Mouse (Mus musculus): ENCODE measurements around the gene Keap1. TPM values are rescaled to one million over a fixed set of nuclear protein-coding genes. Genes with fewer than 3 reads are reported as not detected.

Keap1 gene
- polyA plus RNA-seq, 1 experiment from 2014 or later: 49.6 TPM

DNA sequence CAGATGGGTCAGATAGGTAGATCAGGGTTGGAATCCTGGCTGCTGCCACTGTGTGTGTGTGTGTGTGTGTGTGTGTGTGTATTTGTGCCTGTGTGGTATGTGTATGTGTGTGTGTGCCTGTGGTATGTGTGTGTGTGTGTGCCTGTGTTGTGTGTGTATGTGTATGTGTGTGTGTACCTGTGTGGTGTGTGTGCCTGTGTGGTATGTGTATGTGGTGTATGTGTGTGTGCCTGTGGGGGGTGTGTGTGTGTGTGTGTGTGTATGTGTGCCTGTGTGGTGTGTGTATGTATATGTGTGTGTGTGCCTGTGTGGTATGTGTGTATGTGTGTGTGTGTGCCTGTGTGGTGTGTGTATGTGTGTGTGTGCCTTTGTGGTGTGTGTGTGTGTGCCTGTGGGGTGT lies 15.5 kb upstream of the Keap1 start:
- Histone ChIP-seq H3K4me3 (no peak overlapping the region), H3K9me3 (no peaks in the 10 kb centered on the region), H3K27ac (replicated peaks) (no peak overlapping the region), H3K27me3 (replicated peaks; ENCODE audit: low read depth, poor library complexity, severe bottlenecking) (peaks cover 36% of the 10 kb centered on the region), H3K36me3 (replicated peaks) (no peaks in the 10 kb centered on the region), H3K4me1 (peaks cover 8% of the 10 kb centered on the region; the same call in 1 of the 2 replicates)
- no peak for DNase-seq (ENCODE audit: low spot score)

- 66% methylated on average over 13 of the region's 13 CpGs for WGBS
Measured at GRCm38 (mm10) chr9:21251116-21251735, 12.1 kb upstream of the Keap1 start.

DNA sequence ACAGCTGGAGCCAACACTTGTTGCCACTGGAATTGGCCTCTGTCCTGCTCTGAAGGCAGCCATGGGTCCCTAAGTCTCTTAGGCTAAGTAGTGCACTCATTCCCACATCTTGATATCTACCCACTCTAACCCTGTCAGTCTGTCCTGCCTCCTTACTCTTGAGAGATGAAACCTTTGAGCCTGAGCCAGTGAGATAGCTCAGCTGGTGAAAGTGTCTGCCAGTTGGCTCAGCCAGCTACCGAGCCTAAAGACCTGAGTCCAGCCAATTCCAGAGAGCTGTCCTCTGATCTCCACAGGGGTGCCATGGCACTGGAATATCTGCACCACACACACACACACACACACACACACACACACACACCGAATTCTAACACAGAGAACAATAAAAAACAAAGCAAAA lies 11.3 kb upstream of the Keap1 start:
- Histone ChIP-seq H3K4me1 (peaks cover 19% of the 10 kb centered on the region), H3K27me3 (replicated peaks; ENCODE audit: low read depth, poor library complexity, severe bottlenecking) (peaks cover 78% of the 10 kb centered on the region), H3K9me3 (no peaks in the 10 kb centered on the region; the same call in 1 of the 2 replicates), H3K27ac (replicated peaks) (no peak overlapping the region), H3K4me3 (no peak overlapping the region), H3K36me3 (replicated peaks) (no peaks in the 10 kb centered on the region)
- WGBS: 63% methylated on average over 2 of the region's 2 CpGs
- no peak for DNase-seq (ENCODE audit: low spot score)

More at GRCm38 (mm10) chr9:21251116-21251735, 12.1 kb upstream of the Keap1 start:
- peaks cover 19% of the 10 kb centered on the region for H3K4me1 ChIP-seq
- H3K36me3 ChIP-seq (replicated peaks): no peaks in the 10 kb centered on the region
- DNase-seq (ENCODE audit: low spot score): no peak
- H3K4me3 ChIP-seq: 0 out of 2 replicates have a peak overlapping the region, but pooled peaks have one; percentile 4
- H3K27me3 ChIP-seq (replicated peaks; ENCODE audit: low read depth, poor library complexity, severe bottlenecking): peaks cover 70% of the 10 kb centered on the region
- H3K9me3 ChIP-seq: no peaks in the 10 kb centered on the region; the same call in 1 of the 2 replicates
- H3K27ac ChIP-seq (replicated peaks): no peak overlapping the region

DNA sequence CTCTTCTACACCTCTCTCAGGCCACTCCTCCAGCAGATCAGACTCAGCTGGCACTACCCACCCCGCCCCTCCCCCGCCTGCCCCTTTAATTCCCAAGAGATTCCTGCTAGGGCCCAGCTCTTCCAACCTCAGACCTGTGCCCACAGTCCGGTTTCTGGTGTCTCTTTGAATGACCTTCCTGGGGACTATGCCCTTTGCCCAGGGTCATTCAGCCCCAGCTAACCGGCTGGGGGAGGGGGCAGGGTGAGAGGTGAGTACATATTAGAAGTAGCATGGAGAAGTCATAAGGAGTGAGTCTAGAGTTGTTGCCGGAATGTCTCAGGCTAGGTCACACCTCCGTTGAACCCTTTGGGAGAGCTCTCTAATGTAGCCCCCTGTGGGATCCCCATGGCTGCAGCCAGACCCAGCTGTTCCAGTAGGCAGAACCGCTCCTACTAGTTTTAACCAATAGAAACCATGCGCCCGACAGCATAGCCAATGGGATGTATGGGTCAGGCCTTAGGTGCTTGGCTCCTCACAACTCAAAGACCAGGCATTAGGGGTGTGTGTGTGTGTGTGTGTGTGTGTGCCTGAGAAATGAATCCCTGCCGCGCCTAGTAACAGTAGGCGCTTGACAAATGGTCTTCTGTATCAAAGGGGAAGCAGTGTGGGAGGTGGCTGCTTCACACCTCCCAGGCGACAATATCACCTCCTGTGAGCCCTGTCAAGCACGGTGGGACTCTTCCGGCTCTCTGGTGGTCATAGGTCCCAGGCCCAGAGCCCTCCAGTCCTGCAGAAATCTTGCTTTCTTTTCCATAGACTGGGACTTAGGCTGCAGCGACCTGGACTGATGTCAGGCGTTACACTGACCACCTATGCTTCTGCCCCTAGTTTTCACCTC lies 10.7 kb upstream of the Keap1 start:
- WGBS: 39% methylated on average over 17 of the region's 17 CpGs
- H3K4me3 ChIP-seq: no peak overlapping the region

GRCm38 (mm10) chr9:21248326-21248725 lies 9.2 kb upstream of the Keap1 start, which contains the start of gene S1pr5:
TSS of gene S1pr5 (minus strand) at chr9:21248443.
- Histone ChIP-seq H3K27me3 (replicated peaks; ENCODE audit: low read depth, poor library complexity, severe bottlenecking) (peaks cover 99% of the 10 kb centered on the region), H3K4me1 (peaks cover 37% of the 10 kb centered on the region), H3K4me3 (peak within 1 kb of the TSS; percentile 43), H3K36me3 (replicated peaks) (no peaks in the 10 kb centered on the region), H3K9me3 (no peaks in the 10 kb centered on the region; the same call in 1 of the 2 replicates), H3K27ac (replicated peaks) (no peak within 1 kb of the TSS)
- peak; percentile 49 for DNase-seq (ENCODE audit: low spot score)
- WGBS: under 1% methylated on average over 30 of the region's 30 CpGs

More for the DNA sequence above, 10.7 kb upstream of the Keap1 start:
- Histone ChIP-seq H3K9me3 (no peaks in the 10 kb centered on the region; the same call in 1 of the 2 replicates), H3K36me3 (replicated peaks) (no peaks in the 10 kb centered on the region), H3K4me1 (peaks cover 25% of the 10 kb centered on the region), H3K27ac (replicated peaks) (no peak overlapping the region), H3K27me3 (replicated peaks; ENCODE audit: low read depth, poor library complexity, severe bottlenecking) (peaks cover 84% of the 10 kb centered on the region)
- DNase-seq (ENCODE audit: low spot score): no peak

DNA sequence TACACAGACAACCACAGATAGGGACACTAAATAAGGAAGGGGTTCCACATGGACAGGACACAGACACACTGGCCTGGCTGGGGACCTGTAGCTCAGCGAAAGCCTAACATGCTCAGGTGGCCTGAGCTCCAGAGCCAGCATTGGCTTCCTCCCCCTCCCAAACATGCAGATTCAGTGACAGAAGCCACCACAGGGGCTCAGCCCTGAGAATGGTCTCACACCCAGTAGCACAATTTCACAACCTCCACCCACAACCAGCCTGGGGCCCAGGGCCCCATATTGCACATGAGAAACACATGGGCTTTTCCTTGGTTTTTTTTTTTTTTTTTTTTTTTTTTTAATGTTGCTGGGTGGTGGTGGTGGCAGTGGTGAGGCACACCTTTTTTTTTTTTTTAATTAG lies 7.2 kb upstream of the Keap1 start:
- no peak overlapping the region for H3K27ac ChIP-seq (replicated peaks)
- peaks cover 35% of the 10 kb centered on the region for H3K4me1 ChIP-seq
- H3K27me3 ChIP-seq (replicated peaks; ENCODE audit: low read depth, poor library complexity, severe bottlenecking): peaks cover 100% of the 10 kb centered on the region
- H3K4me3 ChIP-seq: no peak overlapping the region
- H3K9me3 ChIP-seq: peaks cover 4% of the 10 kb centered on the region
- no peaks in the 10 kb centered on the region for H3K36me3 ChIP-seq (replicated peaks)
- no peak for DNase-seq (ENCODE audit: low spot score)
- 72% methylated on average over 1 of the region's 1 CpGs for WGBS

DNA sequence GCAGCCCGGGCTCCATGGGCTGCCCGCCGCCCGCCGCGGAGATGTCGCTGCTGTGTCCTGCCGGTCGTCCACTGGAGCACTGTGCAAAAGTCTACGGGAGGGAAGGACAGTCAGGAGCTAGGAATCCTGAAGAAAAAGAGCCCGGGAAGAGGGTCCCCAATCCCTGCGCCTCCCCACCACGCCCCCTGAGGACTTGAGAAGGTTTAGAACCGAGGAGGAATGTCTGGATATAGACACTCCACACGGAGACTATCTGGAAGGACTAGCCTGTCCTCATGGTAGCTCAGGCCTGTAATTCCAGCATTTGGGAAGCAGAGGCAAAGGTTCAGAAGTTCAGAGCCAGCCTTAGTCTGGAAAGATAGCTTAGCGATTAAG lies 5.9 kb upstream of the Keap1 start:
- no peak for DNase-seq (ENCODE audit: low spot score)

GRCm38 (mm10) chr9:21244428-21245112 lies 5.4 kb upstream of the Keap1 start:
- no peaks in the 10 kb centered on the region for H3K36me3 ChIP-seq (replicated peaks)
- peak overlapping the region; percentile 57 for H3K27ac ChIP-seq (replicated peaks)
- DNase-seq (ENCODE audit: low spot score): peak; percentile 71
- H3K27me3 ChIP-seq (replicated peaks; ENCODE audit: low read depth, poor library complexity, severe bottlenecking): peaks cover 100% of the 10 kb centered on the region
- H3K4me3 ChIP-seq: peak overlapping the region; percentile 61
- H3K4me1 ChIP-seq: peaks cover 31% of the 10 kb centered on the region
- under 1% methylated on average over 72 of the region's 72 CpGs for WGBS
- peaks cover 4% of the 10 kb centered on the region for H3K9me3 ChIP-seq

More for the DNA sequence above, 5.9 kb upstream of the Keap1 start:
- Histone ChIP-seq H3K27ac (replicated peaks) (peak overlapping the region; percentile 57; the same call in 1 of the 2 replicates), H3K9me3 (peaks cover 4% of the 10 kb centered on the region), H3K4me1 (peaks cover 31% of the 10 kb centered on the region), H3K36me3 (replicated peaks) (no peaks in the 10 kb centered on the region), H3K4me3 (peak overlapping the region; percentile 61), H3K27me3 (replicated peaks; ENCODE audit: low read depth, poor library complexity, severe bottlenecking) (peaks cover 100% of the 10 kb centered on the region)
- WGBS: 2% methylated on average over 16 of the region's 16 CpGs

DNA sequence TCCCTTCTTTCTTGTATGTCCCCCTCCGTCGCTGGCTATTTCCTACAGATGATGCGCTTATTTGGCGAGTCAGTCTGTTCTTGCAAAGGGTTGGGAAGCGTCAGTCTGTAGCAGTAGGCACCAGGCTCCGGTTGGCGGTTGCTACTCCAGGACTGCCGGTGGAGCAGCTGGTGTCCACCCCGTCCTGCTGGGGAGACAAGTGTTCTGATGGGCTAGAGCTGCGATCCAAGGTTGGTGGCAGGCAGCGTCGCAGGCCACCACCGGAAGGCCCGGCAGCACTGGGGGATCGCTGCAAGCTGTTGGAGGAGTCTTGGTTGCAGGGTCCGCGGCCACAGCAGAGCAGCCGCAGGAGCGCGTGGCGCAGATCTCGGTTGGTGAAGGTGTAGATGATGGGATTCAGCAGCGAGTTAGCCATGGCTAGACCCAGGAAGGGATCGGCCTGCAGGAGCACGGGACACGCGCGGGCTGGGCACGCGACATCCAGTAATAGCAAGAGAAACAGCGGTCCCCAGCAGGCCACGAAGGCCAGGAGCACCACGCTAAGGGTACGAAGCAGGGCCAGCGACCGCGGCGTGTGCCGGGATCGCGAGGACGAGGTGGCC lies 4.8 kb upstream of the Keap1 start:
- peak; percentile 50 for DNase-seq (ENCODE audit: low spot score)
- peaks cover 35% of the 10 kb centered on the region for H3K4me1 ChIP-seq
- H3K36me3 ChIP-seq (replicated peaks): no peaks in the 10 kb centered on the region
- H3K9me3 ChIP-seq: peaks cover 4% of the 10 kb centered on the region; the same call in 1 of the 2 replicates
- peak overlapping the region; percentile 61 for H3K4me3 ChIP-seq
- peaks cover 94% of the 10 kb centered on the region for H3K27me3 ChIP-seq (replicated peaks; ENCODE audit: low read depth, poor library complexity, severe bottlenecking)
- 4% methylated on average over 42 of the region's 42 CpGs for WGBS
- H3K27ac ChIP-seq (replicated peaks): peak overlapping the region; percentile 57

DNA sequence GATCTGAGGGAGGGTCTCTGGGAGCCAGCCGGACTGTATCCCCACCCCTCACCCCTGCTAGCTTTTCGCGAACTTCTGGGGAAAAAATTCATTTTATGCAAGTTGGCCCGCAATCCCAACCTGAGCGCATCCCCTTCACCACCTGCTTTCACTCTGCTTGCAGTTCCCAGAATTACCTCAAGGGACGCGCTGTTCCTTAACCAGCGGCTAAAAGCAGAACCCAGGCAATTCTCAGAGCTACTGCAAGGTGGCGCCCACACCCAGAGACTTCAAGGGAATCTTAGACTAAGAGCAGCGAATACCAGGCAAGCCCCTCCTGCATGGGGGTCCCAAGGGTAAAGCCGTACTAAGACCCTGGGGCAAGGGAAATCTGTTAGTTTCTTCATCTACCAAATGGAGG lies 2.2 kb upstream of the Keap1 start:
- DNase-seq (ENCODE audit: low spot score): peak; percentile 89
- H3K4me1 ChIP-seq: peaks cover 44% of the 10 kb centered on the region
- H3K27me3 ChIP-seq (replicated peaks; ENCODE audit: low read depth, poor library complexity, severe bottlenecking): peaks cover 68% of the 10 kb centered on the region
- no peak overlapping the region for H3K27ac ChIP-seq (replicated peaks)
- WGBS: 7% methylated on average over 11 of the region's 11 CpGs
- H3K36me3 ChIP-seq (replicated peaks): peaks cover 7% of the 10 kb centered on the region
- peaks cover 4% of the 10 kb centered on the region; the same call in 1 of the 2 replicates for H3K9me3 ChIP-seq
- H3K4me3 ChIP-seq: 0 out of 2 replicates have a peak overlapping the region, but pooled peaks have one; percentile 15

- peaks cover 26% of the 10 kb centered on the region for H3K36me3 ChIP-seq (replicated peaks)
- H3K27ac ChIP-seq (replicated peaks): peak overlapping the region; percentile 98
- peak overlapping the region; percentile 98 for H3K4me3 ChIP-seq
- H3K27me3 ChIP-seq (replicated peaks; ENCODE audit: low read depth, poor library complexity, severe bottlenecking): peaks cover 49% of the 10 kb centered on the region
- H3K9me3 ChIP-seq: peaks cover 4% of the 10 kb centered on the region; the same call in 1 of the 2 replicates
- peaks cover 35% of the 10 kb centered on the region for H3K4me1 ChIP-seq
- DNase-seq (ENCODE audit: low spot score): no peak
- WGBS: 44% methylated on average over 4 of the region's 4 CpGs
Measured at GRCm38 (mm10) chr9:21239465-21239848, 296 bp upstream of the Keap1 start.
